Mouse (Mus musculus) fat pad, adult 2 months (tissue): ENCODE data around the gene Ndufa4l2.
A peak's percentile ranks its signal among the peaks of the same experiment; 100 is the strongest.

Experiments used
- DNase-seq: peaks from one replicate; pipeline ENCODE4 v3.0.0-alpha.2; 2011; ENCODE audit warnings: low read depth, low spot score; ENCODE audit errors: extremely low read depth

Gene Ndufa4l2

DNA sequence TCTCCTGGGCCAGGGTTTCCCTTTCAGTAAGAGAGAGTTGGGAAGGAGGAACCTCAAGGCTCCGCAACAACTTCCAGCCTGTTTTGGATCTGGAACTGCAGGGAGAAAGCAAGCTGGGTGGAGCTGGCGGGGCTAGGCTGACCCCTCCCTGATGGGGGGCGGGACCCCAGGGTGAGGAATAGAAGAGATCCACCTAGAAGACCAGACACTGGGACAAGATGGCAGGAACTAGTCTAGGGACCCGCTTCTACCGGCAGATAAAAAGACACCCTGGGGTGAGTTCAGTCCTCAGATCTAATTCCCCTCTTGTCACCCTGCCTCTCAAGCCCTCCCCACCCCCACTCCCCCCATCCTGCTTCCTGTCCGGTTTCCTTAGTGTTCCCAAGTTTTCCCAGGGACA, at the start of gene Ndufa4l2:
TSS of gene Ndufa4l2 (plus strand) at position 204 of the 400 bp plus-strand sequence.
- no peak for DNase-seq

DNA sequence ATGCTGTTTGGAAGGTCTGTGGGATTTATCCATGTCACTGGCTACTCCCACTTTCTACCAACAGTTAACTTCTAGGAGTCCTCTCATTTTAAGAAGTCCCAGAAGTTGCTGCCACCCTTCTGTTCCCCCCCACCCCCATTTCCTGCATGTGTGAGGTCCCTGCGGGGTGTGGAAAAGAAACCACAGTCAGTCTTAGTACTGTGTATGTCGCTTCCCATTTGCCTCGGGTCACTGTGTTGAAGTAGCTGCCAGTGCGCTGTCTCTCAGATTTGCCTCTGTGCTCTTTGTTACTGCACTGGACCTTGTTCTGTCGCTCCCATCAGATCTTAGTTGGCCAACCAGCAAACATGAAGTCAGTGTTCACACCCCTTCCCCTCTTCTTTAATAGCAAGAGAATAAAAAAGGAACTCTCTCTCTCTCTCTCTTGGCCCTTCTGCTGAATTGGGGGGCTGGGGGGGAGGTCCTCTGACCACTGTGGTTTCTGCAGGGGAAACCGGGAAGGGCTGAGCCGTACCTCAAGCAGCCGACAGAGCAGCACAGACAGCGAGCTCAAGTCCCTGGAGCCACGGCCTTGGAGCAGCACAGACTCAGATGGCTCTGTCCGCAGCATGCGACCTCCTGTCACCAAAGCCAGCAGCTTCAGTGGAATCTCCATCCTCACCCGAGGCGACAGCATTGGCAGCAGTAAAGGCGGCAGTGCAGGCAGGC, 43.3 kb upstream of the Ndufa4l2 start:
- no peak for DNase-seq

DNA sequence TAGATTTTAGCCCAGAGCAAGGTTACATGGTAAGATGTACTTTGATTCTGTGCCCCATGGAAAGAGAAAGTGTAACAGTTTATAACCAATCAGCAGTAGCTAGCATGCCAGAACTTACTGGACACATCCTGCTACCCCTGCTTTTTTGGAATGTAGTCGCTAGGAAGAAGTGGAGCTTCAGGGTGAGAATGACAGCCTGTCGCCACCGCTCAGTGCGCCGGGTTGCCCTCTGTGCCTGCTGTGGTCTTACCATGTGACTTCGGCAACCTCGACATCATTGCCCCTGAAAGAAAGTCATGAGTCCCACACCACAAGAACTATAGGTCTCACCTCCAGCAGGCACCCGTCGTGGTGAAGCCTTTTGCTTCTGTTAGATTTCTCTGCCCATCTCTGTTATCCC, 42.0 kb upstream of the Ndufa4l2 start:
- DNase-seq: no peak

GRCm38 (mm10) chr10:127475175-127475574, 39.6 kb upstream of the Ndufa4l2 start:
- DNase-seq: no peak

- no peak for DNase-seq
Observed at GRCm38 (mm10) chr10:127476541-127476940, 38.2 kb upstream of the Ndufa4l2 start.

- DNase-seq: no peak
Observed at GRCm38 (mm10) chr10:127477301-127477700, 37.5 kb upstream of the Ndufa4l2 start.

- no peak for DNase-seq
Observed at GRCm38 (mm10) chr10:127479131-127479530, 35.6 kb upstream of the Ndufa4l2 start.

DNA sequence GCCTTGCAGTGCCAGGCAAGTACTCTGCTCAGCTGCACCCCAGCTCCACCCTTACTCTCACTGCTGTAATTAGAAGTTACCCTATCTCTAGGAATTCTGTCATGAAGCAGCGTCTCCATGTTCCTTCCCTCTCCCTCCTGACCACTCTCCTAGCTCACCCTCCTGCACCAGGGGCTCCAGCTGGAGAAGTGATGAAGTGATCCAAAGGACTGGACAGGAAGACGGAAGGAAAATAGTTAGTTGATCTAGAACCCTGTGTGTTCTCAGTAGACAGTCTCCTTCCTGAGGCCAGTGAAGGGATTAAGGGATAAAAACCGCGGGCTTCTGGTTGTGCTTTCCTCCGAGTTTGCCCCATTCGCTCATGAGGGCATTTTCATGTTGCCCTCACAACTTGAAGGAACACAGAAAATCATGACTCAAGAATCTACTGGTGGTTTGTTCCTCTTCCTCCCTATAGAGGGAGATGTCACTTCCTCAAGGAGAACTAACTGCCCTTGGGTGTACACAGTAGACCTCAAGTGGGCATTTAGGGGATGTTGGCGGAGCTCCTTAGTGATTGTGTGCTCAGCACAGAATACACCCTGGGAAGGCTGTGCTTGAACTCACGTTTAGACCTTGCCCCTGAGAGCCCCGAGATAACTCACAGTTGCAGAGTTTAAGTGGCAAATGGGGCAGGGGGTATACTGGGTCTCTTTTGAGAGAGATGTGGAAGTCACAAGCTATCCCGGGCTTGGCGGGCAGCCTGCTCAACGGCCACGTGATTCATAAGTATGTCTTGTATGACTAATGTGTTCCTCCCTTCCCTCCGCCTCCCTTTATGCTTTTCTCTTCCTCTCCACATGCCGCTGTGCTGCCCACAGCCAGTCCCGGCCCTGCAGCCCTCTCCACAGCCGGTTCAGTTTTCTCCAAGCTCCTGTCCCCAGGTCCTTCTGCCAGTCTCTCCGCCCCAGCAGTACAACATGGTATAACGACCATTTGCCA, 33.6 kb upstream of the Ndufa4l2 start:
- no peak for DNase-seq

- DNase-seq: no peak
Observed at GRCm38 (mm10) chr10:127485235-127485634, 29.5 kb upstream of the Ndufa4l2 start.

- DNase-seq: peak; percentile 91
Observed at GRCm38 (mm10) chr10:127488856-127489255, 25.9 kb upstream of the Ndufa4l2 start.

- peak; percentile 31 for DNase-seq
Observed at GRCm38 (mm10) chr10:127490160-127491127, 24.3 kb upstream of the Ndufa4l2 start.

- DNase-seq: peak; percentile 30
Observed at GRCm38 (mm10) chr10:127491128-127491512, 23.6 kb upstream of the Ndufa4l2 start.

DNA sequence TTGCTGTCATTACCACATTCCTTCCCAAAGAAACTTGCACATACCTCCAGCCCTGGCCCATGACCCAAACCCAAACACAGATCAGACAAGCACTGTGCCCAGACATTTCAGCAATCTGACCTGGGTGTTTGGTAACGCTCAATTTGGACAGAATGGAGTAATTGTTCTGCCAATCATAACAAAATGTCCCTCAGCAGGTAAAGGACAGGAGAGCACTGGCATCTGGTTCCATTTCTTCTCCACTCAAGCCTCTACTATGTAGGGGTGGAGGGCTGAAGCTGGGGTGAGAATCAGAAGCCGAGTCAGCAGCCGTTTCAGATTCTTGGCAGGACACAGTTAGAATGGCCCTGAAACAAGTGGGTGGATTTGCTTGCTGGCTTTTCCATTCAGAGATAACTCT, 22.6 kb upstream of the Ndufa4l2 start:
- DNase-seq: peak; percentile 86

- DNase-seq: no peak
Observed at GRCm38 (mm10) chr10:127496156-127496555, 18.6 kb upstream of the Ndufa4l2 start.

GRCm38 (mm10) chr10:127499516-127499915, 15.3 kb upstream of the Ndufa4l2 start:
- DNase-seq: no peak

GRCm38 (mm10) chr10:127500042-127500441, 14.7 kb upstream of the Ndufa4l2 start:
- no peak for DNase-seq

DNA sequence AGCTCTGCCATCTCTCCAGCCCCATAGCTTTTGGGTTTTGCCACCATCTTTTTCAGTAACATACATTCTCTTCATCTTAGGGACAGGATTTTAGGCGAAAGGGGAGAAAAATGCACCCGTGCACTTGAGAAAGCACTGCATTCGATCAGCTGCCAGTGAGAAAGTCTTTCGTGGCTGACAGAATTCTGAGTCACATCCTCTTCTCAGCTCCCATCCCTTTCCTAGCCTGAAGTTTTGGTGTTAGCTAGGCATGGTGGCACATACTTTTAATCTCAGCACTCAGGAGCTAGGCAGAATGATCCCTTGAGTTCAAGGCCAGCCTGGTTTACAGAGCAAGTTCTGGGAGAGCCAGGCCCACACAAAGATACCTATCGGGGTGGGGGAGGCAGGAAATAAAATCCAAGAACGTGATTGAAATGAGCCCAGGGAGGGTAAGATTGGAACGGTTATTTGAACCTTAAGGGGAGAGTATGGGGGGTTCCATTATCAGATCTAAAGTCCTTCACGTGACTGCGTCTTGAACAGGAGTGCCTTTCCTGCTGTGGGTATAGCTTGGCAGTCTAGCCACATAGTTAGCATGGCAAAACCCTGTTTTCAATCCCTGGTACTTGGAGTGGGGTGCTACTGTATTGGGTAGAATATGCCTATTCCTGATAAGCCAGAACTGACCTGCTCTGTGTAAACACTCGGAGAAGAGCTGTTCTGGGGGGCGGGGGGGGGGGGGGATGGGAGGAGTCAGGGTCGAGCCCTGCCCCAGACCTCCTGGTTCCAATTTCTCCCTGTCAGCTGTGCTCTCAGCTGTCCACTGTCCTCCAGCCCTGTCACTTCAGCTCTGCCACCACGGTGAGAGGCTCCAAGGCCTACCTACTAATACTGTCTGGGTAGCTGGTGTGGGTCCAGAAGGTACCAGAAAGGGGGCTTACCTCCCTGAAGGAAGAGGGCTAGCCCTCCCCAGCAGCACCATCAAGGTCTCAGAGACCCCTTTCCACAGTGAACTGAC, 13.6 kb upstream of the Ndufa4l2 start, which contains the start of gene Stac3:
TSS of gene Stac3 (plus strand) at position 793 of the 1,000 bp plus-strand sequence.
- no peak for DNase-seq

- DNase-seq: no peak
Observed at GRCm38 (mm10) chr10:127508239-127508638, 6.5 kb upstream of the Ndufa4l2 start.

GRCm38 (mm10) chr10:127509051-127509836, 5.5 kb upstream of the Ndufa4l2 start:
- no peak for DNase-seq
